Mouse (Mus musculus): Measurements from ENCODE around the gene Rapgef2.

Rapgef2 gene

DNA sequence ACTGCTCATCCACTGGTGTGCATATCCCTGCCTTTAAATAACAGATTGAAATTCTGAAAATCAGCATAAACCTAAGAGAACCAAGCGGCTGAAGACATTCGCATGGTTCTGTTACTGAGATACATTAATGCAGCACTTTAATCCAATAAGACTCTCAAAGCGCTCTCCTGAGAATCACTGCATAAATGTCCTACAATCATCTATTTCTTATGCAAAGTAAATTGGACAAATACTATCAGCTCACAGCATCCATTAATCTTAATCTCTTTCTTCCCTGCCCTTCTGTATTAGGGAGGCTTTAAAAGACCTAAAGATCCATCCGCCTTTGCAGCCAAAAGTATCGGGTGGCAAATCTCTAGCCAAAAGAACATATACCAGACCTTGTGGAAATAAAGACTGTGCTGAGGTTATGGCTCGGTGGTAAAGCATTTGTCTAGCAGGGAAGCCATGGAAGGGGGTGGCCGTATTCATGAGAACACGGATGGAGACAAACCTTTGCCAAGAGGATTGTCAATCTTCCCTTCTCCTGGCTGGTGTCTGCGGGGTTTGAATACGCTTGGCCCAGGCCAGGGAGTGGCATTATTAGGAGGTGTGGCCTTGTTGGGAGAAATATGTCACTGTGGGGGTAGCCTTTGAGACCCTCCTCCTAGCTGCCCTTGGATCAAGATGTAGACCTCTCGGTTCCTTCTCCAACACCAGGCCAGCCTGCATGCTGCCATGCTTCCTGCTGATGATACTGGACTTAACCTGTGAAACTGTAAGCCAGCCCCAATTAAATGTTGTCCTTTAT, 10.3 kb downstream of the Rapgef2 start:
- no peak for DNase-seq

DNA sequence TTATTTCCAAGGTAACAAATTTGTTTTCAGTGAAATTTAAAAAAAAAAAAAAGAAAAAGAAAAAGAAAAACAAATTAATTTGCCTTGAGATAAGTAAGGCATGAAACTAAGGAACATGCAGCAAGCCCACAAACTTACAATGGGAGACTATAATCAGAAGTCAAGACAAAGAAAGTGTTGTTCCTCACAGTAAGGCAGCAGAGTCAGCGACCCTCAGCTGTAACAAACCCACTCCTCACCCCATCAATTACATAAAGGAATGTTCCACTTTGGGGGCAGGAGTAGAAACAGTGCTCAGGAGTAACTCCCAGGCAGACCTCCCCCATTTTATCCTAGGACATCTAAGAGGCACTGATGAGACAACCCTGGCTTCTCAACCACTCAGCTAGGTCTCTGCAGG, 13.0 kb downstream of the Rapgef2 start:
- DNase-seq: no peak

DNA sequence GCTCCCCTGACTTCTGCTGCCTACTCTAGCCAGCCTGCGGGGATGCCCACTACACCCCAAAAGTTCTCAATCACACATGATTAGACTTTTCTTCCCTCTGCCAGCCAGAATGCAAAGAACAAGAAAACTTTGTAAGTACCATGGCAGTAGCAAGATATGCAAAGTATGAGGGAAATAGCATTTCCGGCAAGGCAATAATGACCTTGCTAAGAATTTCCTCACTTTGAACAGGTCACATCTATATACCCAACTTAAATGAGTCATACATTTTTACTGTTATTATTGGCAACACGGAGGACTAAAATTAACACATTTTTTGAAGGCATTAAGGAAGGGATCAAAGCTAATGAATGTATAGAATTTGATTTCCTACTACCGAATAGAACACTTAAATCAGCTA, 13.4 kb downstream of the Rapgef2 start:
- no peak for DNase-seq

DNA sequence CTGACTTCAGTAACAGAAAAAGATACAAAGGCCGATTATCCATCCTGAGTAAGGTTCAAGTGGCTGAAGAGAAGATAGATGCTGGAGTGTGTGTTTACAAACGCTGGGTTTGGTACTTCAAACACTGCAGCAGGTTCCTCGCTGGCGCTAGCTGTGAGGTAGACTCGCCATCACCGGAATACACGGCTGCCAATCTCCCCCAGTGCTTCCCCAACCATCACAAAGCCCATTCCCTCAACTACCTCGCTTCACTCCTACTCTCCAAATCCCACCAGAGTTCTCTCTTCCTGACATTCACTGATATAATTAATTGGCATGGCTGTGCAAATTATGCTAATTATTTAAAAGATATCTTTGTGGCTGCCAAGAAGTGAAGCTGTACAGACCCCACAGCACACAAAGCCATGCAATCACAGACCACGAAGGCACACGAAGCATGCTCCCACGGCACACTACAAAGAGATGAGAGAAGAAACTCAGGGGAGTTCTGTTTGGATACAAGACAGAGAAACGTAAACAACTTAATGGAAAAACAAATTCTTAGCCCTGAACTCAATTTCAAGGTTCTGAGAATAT, 15.2 kb downstream of the Rapgef2 start:
- no peak for DNase-seq

DNA sequence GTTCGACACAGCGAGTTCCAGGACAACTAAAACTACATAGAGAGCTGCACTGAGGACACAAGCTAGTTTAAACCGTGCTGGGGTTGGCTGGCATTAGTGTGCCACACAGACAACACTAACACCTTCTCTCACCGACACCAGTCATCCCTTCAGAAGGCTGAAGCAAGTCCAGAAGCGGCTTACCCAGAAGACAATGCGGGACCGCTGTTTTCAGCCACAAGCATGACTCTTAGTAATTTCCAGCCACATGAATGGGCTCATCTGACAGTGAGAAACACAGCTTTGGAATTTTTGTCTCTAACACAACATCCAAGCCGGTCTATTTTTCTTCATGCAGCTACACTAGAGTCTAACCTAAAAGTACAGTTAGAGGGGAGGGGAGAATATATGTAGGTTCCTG, 16.4 kb downstream of the Rapgef2 start:
- no peak for DNase-seq

DNA sequence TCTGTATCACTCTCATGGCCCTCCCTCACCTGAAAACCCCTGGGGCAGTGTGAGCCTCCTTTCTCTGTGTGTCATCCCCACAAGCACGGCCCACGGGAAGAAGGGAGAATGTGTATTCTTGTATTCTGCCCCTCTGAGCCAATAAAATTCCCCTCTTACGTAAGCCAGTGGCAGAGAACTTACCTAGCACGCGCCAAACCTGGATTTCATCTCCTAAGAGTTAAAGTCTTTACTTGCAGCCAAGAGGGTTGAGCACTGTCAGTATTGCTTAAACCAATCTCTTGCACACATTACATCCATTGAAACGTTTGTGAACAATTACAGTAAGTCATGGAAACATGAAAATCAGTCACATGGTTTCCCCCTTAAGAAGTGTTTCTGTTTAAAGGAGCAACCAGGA, 19.3 kb downstream of the Rapgef2 start:
- no peak for DNase-seq

DNA sequence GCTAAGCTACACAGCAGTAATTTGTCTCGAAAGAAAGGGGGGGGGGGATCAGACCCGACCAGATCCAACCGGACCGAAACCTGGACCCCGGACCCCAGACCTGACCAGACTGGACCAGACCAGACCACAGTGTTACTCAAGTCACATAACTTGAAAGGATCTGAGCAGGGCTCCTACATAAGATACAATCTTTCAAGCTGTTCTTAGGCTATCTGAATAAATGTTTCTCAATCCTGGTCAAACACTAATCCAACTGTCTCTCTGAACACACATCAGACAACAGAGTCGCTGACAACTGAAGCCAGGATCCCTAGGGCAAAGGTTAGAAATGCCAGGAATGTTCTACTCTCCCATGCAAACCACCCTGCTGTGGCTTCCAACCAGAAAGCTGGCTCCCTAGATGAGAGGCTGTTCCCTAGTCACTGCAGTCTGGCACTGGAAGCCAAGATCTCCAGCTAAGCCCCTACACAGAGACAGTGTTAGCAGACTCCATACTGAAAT, 24.5 kb downstream of the Rapgef2 start:
- DNase-seq: no peak

DNA sequence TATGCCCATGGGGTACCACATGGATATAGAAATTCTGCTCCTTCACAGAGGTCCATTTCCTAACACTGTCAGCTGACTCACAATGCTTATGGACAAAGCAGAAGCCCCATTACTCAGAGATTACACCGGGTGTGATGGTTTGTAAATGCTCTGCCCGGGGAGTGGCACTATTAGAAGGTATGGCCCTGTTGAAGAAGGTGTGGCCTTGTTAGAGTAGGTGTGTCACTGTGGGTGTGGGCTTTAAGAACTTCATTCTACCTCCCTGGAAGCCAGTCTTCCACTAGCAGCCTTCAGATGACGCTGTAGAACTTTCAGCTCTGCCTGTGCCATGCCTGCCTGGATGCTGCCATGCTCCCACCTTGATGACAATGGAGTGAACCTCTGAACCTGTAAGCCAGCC, 32.3 kb downstream of the Rapgef2 start:
- DNase-seq: no peak

DNA sequence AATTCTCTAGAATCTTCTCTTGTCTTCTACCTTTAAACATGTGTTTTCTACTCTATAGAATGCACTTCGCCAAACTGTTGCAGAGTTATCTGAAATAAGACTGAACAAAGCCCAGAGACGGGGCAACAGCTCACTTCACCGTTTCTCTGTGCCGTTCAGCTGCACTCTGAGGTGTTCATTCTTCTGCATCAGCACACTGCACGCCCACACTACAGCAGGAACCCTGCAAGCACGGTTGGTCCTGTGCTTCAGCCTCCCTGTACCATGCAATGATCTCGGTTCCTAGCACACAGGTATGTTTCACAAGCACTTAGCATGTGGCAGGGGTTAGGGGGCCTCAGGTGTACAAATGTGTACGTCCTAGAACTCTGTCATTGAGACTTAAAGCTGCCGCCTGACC, 32.9 kb downstream of the Rapgef2 start:
- no peak for DNase-seq

DNA sequence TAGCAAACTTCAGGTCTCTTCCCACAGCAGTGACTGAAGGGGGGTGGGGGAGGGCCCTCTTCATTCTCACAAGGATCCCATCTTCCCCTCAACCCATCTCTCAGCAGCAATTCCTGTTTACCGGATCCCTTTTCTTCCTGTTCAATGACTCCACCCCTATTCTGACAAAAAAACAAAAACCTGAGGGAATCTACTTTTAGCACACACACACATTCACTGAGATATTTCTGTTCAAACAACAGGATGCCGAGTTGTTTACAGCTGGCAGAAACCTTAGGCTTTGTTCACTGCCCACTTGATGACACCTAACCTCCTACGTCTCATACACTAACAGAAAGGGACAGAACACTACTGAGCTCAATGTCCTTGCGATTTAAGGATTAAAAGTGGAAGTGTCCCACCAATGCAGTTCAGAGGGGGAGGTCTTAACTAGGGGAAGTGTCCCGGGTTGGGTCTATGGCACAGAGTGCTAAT, 33.4 kb downstream of the Rapgef2 start:
- DNase-seq: no peak

DNA sequence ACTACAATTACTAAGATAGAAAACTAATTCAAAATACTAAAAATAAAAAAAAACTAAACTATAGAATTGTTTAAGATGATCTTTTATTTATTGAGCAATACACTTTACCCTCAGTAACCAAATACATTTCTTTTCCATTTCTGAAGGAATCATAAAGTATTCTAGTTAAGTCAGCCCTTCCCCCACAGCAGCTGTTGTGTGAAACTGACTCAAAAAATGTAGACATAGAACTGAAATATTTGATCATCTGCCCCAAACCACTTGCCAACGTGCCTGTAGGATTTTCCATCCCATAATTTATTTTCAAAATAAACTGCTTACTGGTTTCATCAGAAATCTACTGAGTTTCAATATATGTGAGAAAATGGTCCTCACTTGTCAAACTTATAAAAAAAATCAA, 36.4 kb downstream of the Rapgef2 start:
- DNase-seq: no peak

DNA sequence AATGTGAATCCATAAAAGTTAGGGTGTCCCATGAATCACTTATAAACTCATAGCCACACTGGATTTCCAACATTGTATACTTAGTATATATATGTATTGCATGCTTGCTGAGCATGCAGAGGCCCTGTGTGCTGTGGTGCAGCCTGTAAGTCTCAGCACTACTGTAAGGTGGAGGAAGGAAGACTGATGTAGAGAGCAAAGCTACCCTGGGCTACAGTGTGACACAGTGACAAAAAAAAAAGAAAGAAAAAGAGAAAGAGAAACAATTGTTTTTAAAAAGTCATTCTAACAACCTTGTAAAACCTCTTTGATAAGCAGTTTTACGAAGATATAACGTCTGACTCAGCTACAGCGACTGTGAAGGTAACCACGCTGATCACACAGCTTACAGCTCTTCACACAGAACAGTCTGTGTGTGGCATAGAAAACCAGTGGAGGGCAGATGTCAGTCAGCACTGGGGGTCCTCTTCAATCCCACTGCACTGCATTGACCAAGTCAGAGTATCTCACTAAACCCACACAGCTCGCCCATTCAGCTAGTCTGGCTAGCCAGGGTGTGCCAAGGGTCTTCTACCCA, 37.6 kb downstream of the Rapgef2 start:
- no peak for DNase-seq

DNA sequence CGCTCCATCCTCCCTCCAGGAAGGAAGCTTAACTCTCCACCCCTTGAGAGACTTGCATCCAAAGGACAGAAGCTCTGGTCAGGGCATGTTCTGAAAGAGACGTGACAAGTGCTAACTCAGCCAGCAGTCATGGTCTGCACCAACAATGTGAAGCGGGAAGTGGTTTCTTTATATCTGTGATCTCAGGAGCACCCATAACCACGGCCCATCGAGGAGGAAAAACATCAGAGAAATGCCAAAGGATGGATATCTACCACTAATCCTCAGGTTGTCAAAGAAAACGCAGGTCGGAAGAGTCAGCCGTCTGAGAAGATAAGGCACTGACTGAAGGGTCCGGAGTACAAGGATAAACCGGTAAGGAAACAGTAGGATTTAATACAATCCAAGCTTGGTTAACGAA, 38.1 kb downstream of the Rapgef2 start:
- peak in 1 of 2 experiments; percentile 23 for DNase-seq

DNA sequence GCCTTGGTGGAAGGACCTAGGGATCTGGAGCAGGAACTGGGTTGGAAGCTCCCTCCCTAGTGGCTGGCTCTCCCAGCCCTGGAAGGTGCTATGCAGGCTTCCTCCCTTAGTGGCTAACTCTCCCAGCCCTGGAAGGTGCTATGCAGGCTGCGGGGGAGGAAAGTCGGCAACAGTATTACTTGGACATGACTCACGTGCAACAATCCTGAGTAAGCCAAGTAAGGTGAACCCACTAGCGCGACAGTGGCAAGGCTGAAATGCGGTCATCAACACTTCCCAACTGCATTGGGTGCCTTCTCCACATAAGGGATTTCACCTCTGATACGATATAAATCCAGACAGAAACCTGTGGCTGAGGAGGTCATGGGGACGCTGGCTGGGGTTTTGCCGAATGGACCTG, 42.0 kb downstream of the Rapgef2 start:
- DNase-seq: no peak

DNA sequence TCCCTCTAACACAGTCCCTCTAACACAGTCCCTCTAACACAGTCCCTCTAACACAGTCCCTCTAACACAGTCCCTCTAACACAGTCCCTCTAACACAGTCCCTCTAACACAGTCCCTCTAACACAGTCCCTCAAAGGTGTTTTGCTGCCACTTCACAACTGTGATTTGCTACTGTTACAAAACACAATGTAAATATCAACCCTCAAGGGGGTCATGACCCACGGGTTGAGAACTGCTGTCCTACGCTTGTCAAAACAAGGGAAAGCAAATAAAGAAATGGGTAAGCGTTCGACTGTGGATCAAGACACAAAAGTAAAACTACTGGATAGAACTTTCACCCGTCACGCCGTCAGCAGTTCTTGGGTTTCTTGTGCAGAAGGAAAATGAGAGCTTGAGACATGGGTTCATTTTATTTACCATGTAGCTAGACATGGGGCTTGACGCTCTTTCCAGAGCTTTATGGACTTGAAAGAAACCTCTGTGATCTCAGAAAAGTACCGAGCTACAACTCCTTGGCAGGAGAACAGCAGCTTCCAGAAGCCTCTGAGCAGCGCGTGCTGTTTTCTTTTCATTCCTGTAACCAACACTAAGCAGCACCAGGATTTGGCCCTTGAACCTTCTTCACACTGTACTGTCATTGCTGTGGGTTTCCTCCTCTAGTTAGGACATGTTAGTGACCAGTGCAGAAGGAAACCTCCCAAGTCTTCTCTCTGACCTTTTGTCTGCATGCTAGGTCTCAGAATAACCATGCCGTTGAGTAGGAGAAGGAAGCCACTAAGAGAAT, 43.2 kb downstream of the Rapgef2 start:
- DNase-seq: no peak

DNA sequence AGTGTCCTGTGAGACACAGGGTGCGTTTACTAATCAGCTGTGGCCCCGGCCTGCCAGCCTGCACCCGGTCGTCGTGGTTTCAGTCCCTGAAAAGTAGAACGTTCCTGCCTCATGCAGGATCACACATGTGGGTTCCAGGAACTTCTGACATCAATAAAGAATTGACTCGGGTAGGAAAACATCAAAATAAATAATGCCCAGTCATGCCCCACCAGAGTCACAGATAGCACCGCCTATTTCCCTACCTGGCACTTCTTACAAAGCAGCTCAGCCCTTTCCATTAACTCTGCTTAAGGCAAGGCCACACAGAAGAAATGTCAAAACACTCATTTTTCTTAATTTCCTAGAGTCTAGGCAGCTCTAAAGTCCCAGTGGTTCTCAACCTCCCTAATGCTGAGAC, 44.0 kb downstream of the Rapgef2 start:
- no peak for DNase-seq

DNA sequence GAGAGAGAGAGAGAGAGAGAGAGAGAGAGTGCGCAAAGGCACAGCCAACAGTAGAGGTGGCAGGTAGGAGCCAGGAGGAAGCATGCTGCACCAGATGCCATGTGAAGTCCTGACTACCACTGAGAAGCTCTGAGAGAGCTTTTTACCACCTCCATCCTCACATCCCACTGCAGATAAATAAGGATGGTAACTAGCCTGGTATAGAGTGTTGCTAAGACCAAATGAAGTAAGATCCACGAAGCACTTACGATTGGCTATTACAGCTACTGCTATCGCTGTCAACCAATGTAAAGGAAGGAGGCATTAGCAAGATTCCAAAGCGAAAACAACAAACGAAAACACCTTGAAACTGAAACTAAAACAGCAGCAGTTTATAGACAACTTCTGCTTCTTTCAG, 47.3 kb downstream of the Rapgef2 start:
- DNase-seq: no peak

DNA sequence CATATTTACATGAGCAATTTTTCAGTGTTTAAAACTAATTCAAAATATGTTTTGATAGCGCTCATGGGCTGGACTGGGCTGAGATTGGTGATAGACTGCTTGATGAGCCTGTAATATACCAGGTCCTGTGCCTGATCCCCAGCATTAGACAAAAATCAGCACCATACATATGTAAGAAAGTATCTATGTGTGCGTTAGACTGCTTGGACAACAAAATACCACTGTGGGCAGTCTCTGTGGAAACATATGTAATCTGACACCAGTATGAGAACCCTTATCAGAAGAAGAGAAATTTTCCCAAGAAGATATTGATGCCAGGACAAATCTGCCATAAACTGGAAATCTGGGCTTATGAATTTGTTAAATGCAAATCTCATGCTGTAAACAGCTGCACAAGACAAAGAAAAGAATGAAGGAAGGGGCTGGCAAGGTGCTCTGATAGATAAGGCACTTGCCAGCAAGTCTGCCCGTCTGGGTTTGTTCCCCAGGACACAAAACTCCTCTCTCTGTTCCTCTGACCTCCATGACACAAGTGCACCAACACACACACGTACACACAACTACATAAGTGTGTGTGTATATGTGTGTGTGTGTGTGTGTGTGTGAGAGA, 47.8 kb downstream of the Rapgef2 start:
- no peak for DNase-seq

DNA sequence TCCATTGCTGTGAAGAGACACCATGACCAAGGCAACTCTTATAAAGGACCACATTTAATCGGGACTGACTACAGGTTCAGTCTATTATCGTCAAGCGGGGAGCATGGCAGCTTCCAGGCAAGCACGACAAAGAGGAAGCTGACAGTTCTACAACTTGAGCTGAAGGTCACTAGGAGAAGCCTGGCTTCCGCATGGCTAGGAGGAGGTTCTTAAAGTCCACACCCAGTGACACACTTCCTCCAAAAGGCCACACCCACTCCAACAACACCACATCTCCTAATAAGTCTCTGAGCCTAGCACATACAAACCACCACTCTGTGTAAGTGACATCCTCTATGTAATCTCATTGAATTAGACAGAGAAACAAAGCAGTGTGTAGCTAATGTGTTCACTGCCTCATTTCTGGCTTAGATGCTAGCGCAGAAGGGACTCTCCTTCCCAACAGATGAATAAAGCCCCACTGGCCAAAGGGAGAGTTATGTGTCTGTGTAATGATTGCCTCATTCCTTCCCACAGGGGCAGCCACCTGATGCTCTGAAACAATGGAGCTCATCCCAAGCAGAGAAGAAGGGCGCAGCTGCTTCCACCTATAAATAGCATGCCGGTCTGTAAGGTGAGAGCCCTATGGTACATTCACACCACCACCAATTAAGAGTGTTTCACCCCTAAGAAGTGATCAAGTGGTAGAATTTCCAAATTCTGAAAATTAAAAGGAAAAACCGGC, 48.5 kb downstream of the Rapgef2 start:
- peak; percentile 15 to 56 for DNase-seq

DNA sequence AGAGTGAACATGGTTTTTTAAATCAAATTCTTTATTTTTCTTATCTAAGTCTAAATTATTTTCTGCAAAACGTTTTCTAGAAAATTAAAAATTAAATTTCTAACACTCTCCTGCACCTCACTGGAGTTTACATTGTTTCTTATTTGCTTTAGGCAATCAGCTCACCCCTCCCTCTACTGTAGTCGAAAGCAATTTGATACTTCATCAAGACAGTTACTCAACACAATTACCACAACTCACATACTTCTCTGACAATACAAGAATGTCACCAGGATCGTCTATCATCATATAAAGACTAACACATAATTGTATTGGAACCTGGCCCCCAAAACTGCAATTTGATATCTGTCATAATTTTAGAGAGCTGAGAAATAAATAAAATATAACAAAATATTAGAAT, 51.8 kb downstream of the Rapgef2 start:
- DNase-seq: no peak

DNA sequence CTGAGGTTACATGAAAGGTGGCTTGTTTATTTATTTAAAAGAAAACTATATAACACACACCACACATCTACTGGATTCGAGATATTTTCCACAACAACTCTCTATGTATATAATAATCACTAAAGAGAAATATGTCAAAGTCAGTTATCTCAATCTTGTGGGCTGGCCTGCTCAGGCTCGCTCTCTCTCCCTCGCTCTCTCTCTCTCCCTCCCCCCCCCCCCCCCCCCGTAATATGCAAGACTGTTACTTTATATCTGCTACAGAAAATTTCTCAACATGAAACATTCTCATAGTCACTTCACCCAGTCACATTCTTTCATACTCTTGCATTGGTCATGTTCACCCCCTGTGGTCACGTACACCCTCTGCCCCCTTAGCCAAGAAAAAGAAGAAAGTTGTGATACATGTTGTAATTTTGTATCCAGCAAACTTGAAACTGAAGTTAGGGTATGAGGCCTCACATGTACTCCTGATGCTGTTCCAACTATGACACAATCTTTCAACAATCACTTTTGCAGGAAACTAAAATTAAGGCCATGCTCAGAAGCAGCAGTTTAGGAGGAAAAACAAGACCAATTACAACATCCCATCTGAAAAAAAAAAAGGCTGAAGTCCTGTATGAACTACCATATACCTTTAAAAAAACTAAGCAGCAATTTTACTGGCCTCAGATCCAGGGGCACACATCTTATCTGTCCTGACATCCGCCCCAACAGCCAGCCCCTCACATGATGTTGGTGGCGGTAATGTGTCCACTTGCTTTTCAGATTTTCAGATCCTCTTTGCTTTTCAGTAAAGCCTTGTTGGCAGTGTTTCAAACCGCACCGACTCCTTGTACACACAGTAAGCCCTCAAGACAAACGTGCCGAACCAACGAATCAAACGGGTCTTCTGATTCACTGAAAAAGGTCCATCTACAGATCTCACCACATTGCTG, 52.6 kb downstream of the Rapgef2 start:
- no peak for DNase-seq
